Mouse (Mus musculus) urinary bladder, adult 2 months (tissue): ENCODE data around the gene Gm38392. TPM values are rescaled to one million over a fixed set of nuclear protein-coding genes. Genes with fewer than 3 reads are reported as not detected.

Experiments used
- DNase-seq: peaks from one replicate; pipeline ENCODE4 v3.0.0; 2022; ENCODE audit warnings: low spot score
- polyA plus RNA-seq: library from polyadenylated mRNA; depleted of rRNA; stranded (reverse); fragments of >200 nt; gene quantifications from 2 replicates; pipeline ENCODE4 v1.2.3, GENCODE M21; 2012

Gm38392 gene
- polyA plus RNA-seq, 1 experiment: 0.34 TPM

GRCm38 (mm10) chr3:88215553-88216004, 71.4 kb downstream of the Gm38392 start:
- no peak for DNase-seq

GRCm38 (mm10) chr3:88214971-88215552, 71.9 kb downstream of the Gm38392 start:
- DNase-seq: no peak

GRCm38 (mm10) chr3:88214197-88214938, 72.6 kb downstream of the Gm38392 start:
- DNase-seq: no peak

GRCm38 (mm10) chr3:88213019-88213418, 74.0 kb downstream of the Gm38392 start:
- DNase-seq: no peak

GRCm38 (mm10) chr3:88212356-88212755, 74.7 kb downstream of the Gm38392 start:
- DNase-seq: no peak

GRCm38 (mm10) chr3:88210918-88211317, 76.1 kb downstream of the Gm38392 start:
- no peak for DNase-seq

GRCm38 (mm10) chr3:88210121-88210520, 76.9 kb downstream of the Gm38392 start:
- DNase-seq: no peak

GRCm38 (mm10) chr3:88209306-88209705, 77.7 kb downstream of the Gm38392 start:
- DNase-seq: no peak

- DNase-seq: no peak
These were observed 78.7 kb downstream of the Gm38392 start for GRCm38 (mm10) chr3:88208226-88208720.

GRCm38 (mm10) chr3:88207451-88208100, 79.4 kb downstream of the Gm38392 start:
- DNase-seq: no peak

GRCm38 (mm10) chr3:88206901-88207371, 80.1 kb downstream of the Gm38392 start:
- no peak for DNase-seq

GRCm38 (mm10) chr3:88206500-88206899, 80.5 kb downstream of the Gm38392 start:
- no peak for DNase-seq

GRCm38 (mm10) chr3:88205563-88206491, 81.2 kb downstream of the Gm38392 start:
- DNase-seq: no peak

GRCm38 (mm10) chr3:88205176-88205562, 81.8 kb downstream of the Gm38392 start:
- no peak for DNase-seq

GRCm38 (mm10) chr3:88204751-88205150, 82.3 kb downstream of the Gm38392 start:
- DNase-seq: no peak

- no peak for DNase-seq
These were observed 82.9 kb downstream of the Gm38392 start for GRCm38 (mm10) chr3:88203999-88204700.

- DNase-seq: no peak
These were observed 83.6 kb downstream of the Gm38392 start for GRCm38 (mm10) chr3:88203456-88203855.

- no peak for DNase-seq
These were observed 84.0 kb downstream of the Gm38392 start for GRCm38 (mm10) chr3:88202986-88203385.

- no peak for DNase-seq
These were observed 85.4 kb downstream of the Gm38392 start for GRCm38 (mm10) chr3:88201640-88202039.

GRCm38 (mm10) chr3:88200972-88201330, 86.1 kb downstream of the Gm38392 start:
- no peak for DNase-seq
